Mouse (Mus musculus) thymus, adult 2 months (tissue): ENCODE measurements around the gene Rasl11a. TPM values are rescaled to one million over a fixed set of nuclear protein-coding genes. Genes with fewer than 3 reads are reported as not detected.

ENCODE experiments used
- DNase-seq: peaks from one replicate; pipeline ENCODE4 v3.0.0; 2021
- H3K27ac ChIP-seq: fragments of 200-500 bp; 2 replicates; pipeline ENCODE4 v1.5.1; 2012; ENCODE audit warnings: low read length, control low read depth; ENCODE audit not compliant: control insufficient read depth, insufficient read depth
- H3K27me3 ChIP-seq: fragments of 200-500 bp; 2 replicates; pipeline ENCODE4 v1.6.1; 2012; ENCODE audit warnings: mild to moderate bottlenecking, low read length, moderate library complexity, mixed read lengths; ENCODE audit not compliant: control insufficient read depth, insufficient read depth
- H3K36me3 ChIP-seq: fragments of 200-500 bp; 2 replicates; pipeline ENCODE4 v1.6.1; 2012; ENCODE audit warnings: mild to moderate bottlenecking, low read length, moderate library complexity; ENCODE audit not compliant: control insufficient read depth, insufficient read depth
- H3K4me1 ChIP-seq: fragments of 200-500 bp; replicated peaks from 2 replicates; pipeline ENCODE4 v1.6.1; 2012; ENCODE audit warnings: low read length; ENCODE audit not compliant: control insufficient read depth, insufficient read depth
- H3K4me3 ChIP-seq: fragments of 200-500 bp; 2 replicates; pipeline ENCODE4 v1.5.1; 2012; ENCODE audit warnings: mild to moderate bottlenecking, low read length, control low read depth, moderate library complexity; ENCODE audit not compliant: control insufficient read depth, insufficient read depth
- CTCF ChIP-seq: fragments of 200-500 bp; IDR thresholded peaks from 2 replicates; pipeline ENCODE4 v1.5.1; 2012; ENCODE audit warnings: mild to moderate bottlenecking, control low read depth, low read length, moderate library complexity, borderline replicate concordance; ENCODE audit not compliant: control insufficient read depth, poor library complexity, insufficient read depth; ENCODE audit errors: extremely low read depth
- POLR2A ChIP-seq: fragments of 200-500 bp; IDR thresholded peaks from 2 replicates; pipeline ENCODE4 v1.6.1; 2012; ENCODE audit warnings: mild to moderate bottlenecking, low read length, control low read depth, moderate library complexity; ENCODE audit not compliant: control insufficient read depth, poor library complexity, insufficient read depth; ENCODE audit errors: extremely low read depth
- WGBS: fragments of 180-500 bp; shearing (Covaris S2); methylation state at CpG from one replicate; pipeline ENCODE4 v1.1.7; 2018; 5-methylcytosine and 5-hydroxymethylcytosine counted together
- polyA plus RNA-seq: library from polyadenylated mRNA; depleted of rRNA; stranded (reverse); fragments of >200 nt; gene quantifications from 2 replicates; pipeline ENCODE4 v1.2.3, GENCODE M21; 2012

Rasl11a gene
- polyA plus RNA-seq, 1 experiment = 2.5 TPM

DNA sequence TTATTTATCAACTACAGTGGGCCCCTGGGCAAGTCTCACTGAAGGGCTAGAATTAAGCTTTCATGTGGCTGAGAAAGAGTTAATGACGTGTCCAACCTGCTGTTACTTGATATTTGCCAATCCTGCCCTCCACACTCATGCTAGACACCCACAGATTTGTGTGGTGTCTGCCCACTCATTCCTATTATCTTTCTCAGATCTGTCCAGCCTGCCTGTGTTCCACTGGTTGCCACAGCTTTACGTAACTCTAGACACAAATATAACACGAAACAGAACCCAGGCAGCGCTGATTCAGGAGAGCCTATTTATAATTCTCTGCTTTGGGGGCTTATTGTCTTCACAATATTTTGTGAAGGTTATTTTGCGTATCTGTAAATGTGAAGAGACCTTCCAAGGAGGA lies 3.6 kb upstream of the Rasl11a start:
- Histone ChIP-seq H3K4me3 (no peak overlapping the region), H3K36me3 (peaks cover 14% of the 10 kb centered on the region), H3K27me3 (peaks cover 8% of the 10 kb centered on the region; the same call in 1 of the 2 replicates), H3K27ac (no peak overlapping the region), H3K4me1 (no peaks in the 10 kb centered on the region; the same call in 1 of the 2 replicates)
- WGBS = 93% methylated on average over 5 of the region's 5 CpGs
- TF ChIP-seq POLR2A (no peak), CTCF (no peak)
- DNase-seq = no peak

- Histone ChIP-seq H3K4me1 (no peaks in the 10 kb centered on the region; the same call in 1 of the 2 replicates), H3K27me3 (peaks cover 8% of the 10 kb centered on the region; the same call in 1 of the 2 replicates), H3K36me3 (peaks cover 7% of the 10 kb centered on the region), H3K4me3 (no peak overlapping the region), H3K27ac (no peak overlapping the region)
- no peak for DNase-seq
- 92% methylated on average over 4 of the region's 4 CpGs for WGBS
- TF ChIP-seq POLR2A (no peak), CTCF (no peak)
Measured at GRCm38 (mm10) chr5:146841996-146842395, 2.9 kb upstream of the Rasl11a start.

- WGBS = 30% methylated on average over 6 of the region's 6 CpGs
- TF ChIP-seq CTCF = no peak
- no peak for TF ChIP-seq POLR2A
- Histone ChIP-seq H3K27ac (no peak overlapping the region), H3K4me3 (no peak overlapping the region), H3K27me3 (peaks cover 8% of the 10 kb centered on the region; the same call in 1 of the 2 replicates), H3K4me1 (no peaks in the 10 kb centered on the region; the same call in 1 of the 2 replicates), H3K36me3 (no peaks in the 10 kb centered on the region)
- DNase-seq = no peak
Measured at GRCm38 (mm10) chr5:146844301-146844941, 450 bp upstream of the Rasl11a start.

DNA sequence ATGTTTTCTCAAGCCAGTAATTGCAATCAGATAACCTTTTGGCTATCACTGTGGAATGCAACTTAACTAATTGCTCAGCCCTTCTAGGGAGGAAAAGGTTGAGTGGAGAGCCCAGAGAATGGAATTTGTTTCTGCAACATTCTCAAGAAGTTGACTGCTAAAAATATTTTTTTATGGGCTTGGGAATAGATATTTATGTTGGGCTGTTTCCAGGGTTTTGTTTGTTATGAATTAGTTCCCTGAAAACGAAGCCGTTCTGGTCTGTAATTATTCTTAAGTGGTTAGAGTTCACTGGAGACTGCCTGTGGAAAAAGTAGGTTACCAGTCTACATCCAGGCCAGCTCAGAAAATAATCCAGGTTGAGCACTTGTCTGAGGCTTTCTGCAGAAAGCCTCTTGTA lies 1.6 kb downstream of the Rasl11a start:
- Histone ChIP-seq H3K4me1 (no peaks in the 10 kb centered on the region; the same call in 1 of the 2 replicates), H3K27me3 (peaks cover 8% of the 10 kb centered on the region; the same call in 1 of the 2 replicates), H3K27ac (no peak overlapping the region), H3K36me3 (no peaks in the 10 kb centered on the region), H3K4me3 (no peak overlapping the region)
- no peak for DNase-seq
- no peak for TF ChIP-seq POLR2A
- no peak for TF ChIP-seq CTCF
- 96% methylated on average over 2 of the region's 2 CpGs for WGBS

GRCm38 (mm10) chr5:146848936-146849582 lies 4.2 kb downstream of the Rasl11a start:
- Histone ChIP-seq H3K36me3 (no peaks in the 10 kb centered on the region), H3K4me1 (no peaks in the 10 kb centered on the region; the same call in 1 of the 2 replicates), H3K27ac (no peak overlapping the region), H3K4me3 (no peak overlapping the region), H3K27me3 (peaks cover 8% of the 10 kb centered on the region; the same call in 1 of the 2 replicates)
- WGBS = 95% methylated on average over 4 of the region's 4 CpGs
- no peak for DNase-seq
- TF ChIP-seq CTCF (no peak), POLR2A (no peak)

GRCm38 (mm10) chr5:146856106-146856505 lies 11.2 kb downstream of the Rasl11a start:
- Histone ChIP-seq H3K4me3 (no peak overlapping the region), H3K27ac (no peak overlapping the region), H3K27me3 (no peaks in the 10 kb centered on the region), H3K4me1 (no peaks in the 10 kb centered on the region), H3K36me3 (no peaks in the 10 kb centered on the region)
- no peak for DNase-seq
- no peak for TF ChIP-seq CTCF
- TF ChIP-seq POLR2A = no peak
- 96% methylated on average over 3 of the region's 3 CpGs for WGBS
